Mouse (Mus musculus) embryonic fibroblast, embryonic 13.5 days (primary cell): ENCODE results near the gene Eif4g1. TPM values are rescaled to one million over a fixed set of nuclear protein-coding genes. Genes with fewer than 3 reads are reported as not detected.

ENCODE experiments used
- H3K27ac ChIP-seq: 2 replicates; pipeline ENCODE4 v1.5.1; 2012; ENCODE audit warnings: low read length, control low read depth, inconsistent platforms; ENCODE audit not compliant: insufficient read depth
- H3K4me1 ChIP-seq: 2 replicates; pipeline ENCODE4 v1.6.1; 2011; ENCODE audit warnings: low read length; ENCODE audit not compliant: control insufficient read depth, insufficient read depth
- H3K4me3 ChIP-seq: 2 replicates; pipeline ENCODE4 v1.5.1; 2011; ENCODE audit warnings: mild to moderate bottlenecking, control low read depth, low read length; ENCODE audit not compliant: insufficient read depth
- CTCF ChIP-seq: IDR thresholded peaks from 2 replicates; pipeline ENCODE4 v1.5.1; 2011; ENCODE audit warnings: mild to moderate bottlenecking, control low read depth, low read length, moderate library complexity, borderline replicate concordance; ENCODE audit not compliant: insufficient read depth
- POLR2A ChIP-seq: IDR thresholded peaks from 2 replicates; pipeline ENCODE4 v1.6.1; 2011; ENCODE audit warnings: low read depth, mild to moderate bottlenecking, control low read depth, low read length, moderate library complexity
- polyA plus RNA-seq: library from polyadenylated mRNA; stranded (reverse); fragments of >200 nt; gene quantifications from 2 replicates; pipeline ENCODE4 v1.2.4, GENCODE M21; 2011; ENCODE audit warnings: low read depth; ENCODE audit not compliant: missing spikeins, insufficient read length

The Eif4g1 gene
- polyA plus RNA-seq, 1 experiment = 337 TPM

DNA sequence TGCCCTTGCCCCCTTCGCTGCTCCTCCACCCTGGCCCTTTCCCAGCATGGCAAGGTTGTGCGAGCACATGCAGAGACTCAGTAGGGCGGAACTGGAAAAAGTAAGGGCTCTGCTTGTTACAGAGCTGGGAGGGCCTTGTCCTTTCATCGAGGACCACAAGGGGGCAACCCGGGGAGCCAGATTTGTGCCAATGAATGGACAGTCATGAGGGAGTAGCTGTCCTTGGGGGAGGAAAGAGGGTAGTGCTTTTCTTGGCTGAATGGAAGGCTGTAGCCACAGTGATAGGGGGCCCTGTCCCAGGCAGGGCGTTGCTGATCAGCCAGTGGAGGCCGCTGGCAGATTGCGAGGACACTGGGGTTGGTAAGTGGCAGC, 34.4 kb downstream of the Eif4g1 start:
- H3K4me3 ChIP-seq = no peak overlapping the region
- TF ChIP-seq CTCF (no peak), POLR2A (no peak)
- peaks cover 4% of the 10 kb centered on the region; the same call in 1 of the 2 replicates for H3K4me1 ChIP-seq
- no peak overlapping the region for H3K27ac ChIP-seq

GRCm38 (mm10) chr16:20703071-20703470, 35.0 kb downstream of the Eif4g1 start:
- no peak for TF ChIP-seq CTCF
- no peak for TF ChIP-seq POLR2A
- H3K4me3 ChIP-seq = no peak overlapping the region
- no peak overlapping the region for H3K27ac ChIP-seq
- peaks cover 4% of the 10 kb centered on the region; the same call in 1 of the 2 replicates for H3K4me1 ChIP-seq

- peaks cover 4% of the 10 kb centered on the region; the same call in 1 of the 2 replicates for H3K4me1 ChIP-seq
- TF ChIP-seq CTCF (no peak), POLR2A (no peak)
Observed at GRCm38 (mm10) chr16:20703699-20704400, 35.7 kb downstream of the Eif4g1 start.

DNA sequence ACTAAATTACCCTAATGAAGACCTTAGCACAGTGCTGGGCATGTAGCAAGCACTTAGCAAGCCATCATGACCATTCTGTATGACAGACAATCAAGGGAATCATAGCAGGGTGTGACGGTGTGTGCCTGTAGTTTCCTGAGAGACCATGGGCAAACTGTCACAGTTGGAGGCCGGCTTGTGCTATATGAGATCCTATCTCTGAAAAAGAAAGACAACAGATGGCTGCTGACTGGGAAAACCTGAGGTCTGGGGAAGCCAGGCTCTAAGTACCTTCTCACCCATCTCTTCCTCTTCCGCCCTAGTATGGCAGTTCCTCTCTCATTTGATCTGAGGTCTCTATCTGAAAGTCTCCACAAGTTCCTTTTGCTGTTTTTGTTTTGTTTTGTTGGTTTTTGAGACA, 37.7 kb downstream of the Eif4g1 start:
- no peak for TF ChIP-seq CTCF
- no peak for TF ChIP-seq POLR2A
- peaks cover 4% of the 10 kb centered on the region; the same call in 1 of the 2 replicates for H3K4me1 ChIP-seq
- H3K4me3 ChIP-seq = no peak overlapping the region
- no peak overlapping the region for H3K27ac ChIP-seq

More at GRCm38 (mm10) chr16:20703699-20704400, 35.7 kb downstream of the Eif4g1 start:
- Histone ChIP-seq H3K4me3 (no peak overlapping the region), H3K27ac (no peak overlapping the region)

- no peak overlapping the region for H3K27ac ChIP-seq
- no peak overlapping the region for H3K4me3 ChIP-seq
- TF ChIP-seq POLR2A = no peak
- no peak for TF ChIP-seq CTCF
- peaks cover 4% of the 10 kb centered on the region; the same call in 1 of the 2 replicates for H3K4me1 ChIP-seq
Observed at GRCm38 (mm10) chr16:20706407-20707055, 38.4 kb downstream of the Eif4g1 start.

GRCm38 (mm10) chr16:20708220-20708938, 40.3 kb downstream of the Eif4g1 start:
- H3K4me3 ChIP-seq = no peak overlapping the region
- no peak overlapping the region for H3K27ac ChIP-seq
- H3K4me1 ChIP-seq = no peaks in the 10 kb centered on the region
- no peak for TF ChIP-seq POLR2A
- TF ChIP-seq CTCF = no peak

GRCm38 (mm10) chr16:20708939-20709734, 41.0 kb downstream of the Eif4g1 start:
- H3K4me3 ChIP-seq = no peak overlapping the region
- H3K4me1 ChIP-seq = no peaks in the 10 kb centered on the region
- H3K27ac ChIP-seq = no peak overlapping the region
- TF ChIP-seq POLR2A = no peak
- peak; percentile 26; the same call in 1 of the 2 replicates for TF ChIP-seq CTCF

DNA sequence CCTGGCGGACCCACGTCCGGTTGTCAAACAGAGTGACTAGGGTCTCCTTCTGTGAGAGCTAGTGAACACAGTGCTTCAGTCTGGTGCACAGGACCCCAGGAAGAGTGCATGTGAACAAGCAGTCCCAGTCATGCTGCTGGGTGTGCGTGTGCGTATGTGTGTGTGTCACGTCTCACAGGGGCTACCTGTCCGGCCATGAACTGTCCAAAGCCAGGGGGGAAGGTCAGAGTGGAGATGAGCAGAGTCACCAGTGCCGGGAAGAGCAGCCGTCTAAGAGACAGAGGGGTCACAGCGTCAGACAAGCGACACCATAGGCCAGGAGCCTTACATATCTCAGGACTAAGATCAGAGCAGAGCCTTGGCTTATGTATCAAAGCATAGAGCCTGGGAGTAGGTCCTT, 42.3 kb downstream of the Eif4g1 start:
- H3K4me1 ChIP-seq = peaks cover 3% of the 10 kb centered on the region; the same call in 1 of the 2 replicates
- H3K4me3 ChIP-seq = no peak overlapping the region
- no peak overlapping the region for H3K27ac ChIP-seq
- TF ChIP-seq POLR2A = no peak
- TF ChIP-seq CTCF = no peak

DNA sequence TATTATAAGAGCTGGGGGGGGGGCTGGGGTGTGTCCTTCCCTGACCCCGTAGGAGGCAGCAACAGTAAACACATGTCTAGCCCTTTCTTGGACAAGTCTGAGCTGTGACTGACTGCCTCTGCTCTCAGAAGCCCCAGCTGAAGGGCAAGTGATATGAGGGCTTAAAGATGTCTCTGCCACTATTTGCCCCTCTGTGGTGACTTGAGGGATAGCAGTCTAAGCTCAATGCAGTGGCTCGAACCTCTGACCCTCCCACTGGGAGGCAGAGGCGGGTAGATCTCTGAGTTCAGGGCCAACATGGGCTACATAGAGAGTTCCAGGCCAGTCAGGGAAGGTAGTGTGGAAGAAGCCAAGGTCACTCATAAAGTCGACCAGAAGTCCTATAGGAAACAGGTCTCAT, 42.7 kb downstream of the Eif4g1 start:
- peaks cover 3% of the 10 kb centered on the region; the same call in 1 of the 2 replicates for H3K4me1 ChIP-seq
- no peak for TF ChIP-seq CTCF
- TF ChIP-seq POLR2A = no peak
- no peak overlapping the region for H3K27ac ChIP-seq
- H3K4me3 ChIP-seq = no peak overlapping the region
